Mouse (Mus musculus) heart, postnatal 14 days (tissue): ENCODE measurements at regions not wholly inside any gene's neighbourhood (a gene's known extent, or its start where the extent isn't known, plus 50 kb on each side); places are given as distances from the start of the nearest gene placed in this dataset.

Source experiments
- DNase-seq, 2 experiments: peaks; one replicate each; pipeline ENCODE4 v3.0.0; 2021 to 2022
- intact Hi-C: fragments of 180-260 bp; cut with DNase I; formaldehyde crosslinking; loops from one replicate; pipeline ENCODE4 v1.15.1; 2025

DNA sequence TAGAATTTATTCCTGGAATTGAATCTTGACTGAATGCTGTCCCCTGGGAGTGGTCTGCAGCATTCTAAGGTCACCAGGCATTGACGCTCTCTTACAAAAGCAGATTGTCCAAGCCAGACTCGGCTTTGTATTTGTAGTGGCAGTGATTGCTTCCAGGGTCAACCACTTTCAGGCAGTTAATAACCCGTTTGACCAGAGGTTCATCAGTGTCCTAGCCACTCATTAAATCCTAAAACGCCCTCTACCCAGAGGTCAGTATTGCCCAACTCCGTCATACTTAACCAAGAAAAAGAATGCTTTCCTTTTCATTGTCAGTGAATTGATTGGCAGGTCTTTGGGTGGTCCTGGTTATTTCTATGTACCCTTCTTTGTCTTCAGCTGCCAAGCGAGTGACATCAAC is 194.6 kb upstream of the Mctp2 start:
- DNase-seq = no peak
- intact Hi-C loops = no loop called here

DNA sequence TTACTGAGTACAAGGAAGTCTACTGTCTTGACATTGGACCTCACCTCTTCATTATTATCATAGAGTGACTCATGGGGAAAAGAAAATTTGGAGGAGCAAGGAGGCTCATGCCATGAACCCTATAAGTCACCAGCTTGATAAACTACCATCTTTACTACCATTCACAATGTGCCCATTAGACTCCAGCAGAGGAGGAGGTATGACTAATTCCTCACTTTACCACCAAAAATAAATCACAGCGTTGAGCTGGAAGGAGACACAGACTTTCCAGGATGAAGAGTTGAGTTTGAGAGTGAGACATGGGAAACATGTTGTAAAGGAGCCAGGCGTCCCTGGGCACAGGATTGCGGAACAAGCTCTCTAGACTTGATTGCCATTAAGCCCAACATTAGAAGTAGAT is 195.0 kb upstream of the Mctp2 start:
- no peak for DNase-seq
- intact Hi-C loops = no loop called here

DNA sequence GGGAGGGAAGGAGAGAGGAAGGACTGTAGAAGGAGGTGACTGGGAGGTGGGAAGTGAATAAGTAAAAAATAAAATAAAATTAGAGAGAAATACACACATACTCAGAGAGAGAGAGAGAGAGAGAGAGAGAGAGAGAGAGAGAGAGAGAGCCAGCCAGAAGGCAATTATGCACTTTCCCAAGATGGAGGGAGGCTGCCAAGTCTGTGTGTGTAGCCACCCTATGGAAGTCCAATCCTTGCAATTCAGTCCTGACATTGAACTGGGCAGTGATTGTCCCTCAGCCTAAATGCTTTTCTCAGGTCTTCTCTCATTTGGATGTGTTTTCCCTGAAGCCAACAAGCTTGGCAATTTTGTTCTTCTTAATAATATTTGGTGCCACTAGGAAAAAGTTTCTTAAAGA is 197.3 kb upstream of the Mctp2 start:
- DNase-seq = no peak
- intact Hi-C loops = no loop called here

DNA sequence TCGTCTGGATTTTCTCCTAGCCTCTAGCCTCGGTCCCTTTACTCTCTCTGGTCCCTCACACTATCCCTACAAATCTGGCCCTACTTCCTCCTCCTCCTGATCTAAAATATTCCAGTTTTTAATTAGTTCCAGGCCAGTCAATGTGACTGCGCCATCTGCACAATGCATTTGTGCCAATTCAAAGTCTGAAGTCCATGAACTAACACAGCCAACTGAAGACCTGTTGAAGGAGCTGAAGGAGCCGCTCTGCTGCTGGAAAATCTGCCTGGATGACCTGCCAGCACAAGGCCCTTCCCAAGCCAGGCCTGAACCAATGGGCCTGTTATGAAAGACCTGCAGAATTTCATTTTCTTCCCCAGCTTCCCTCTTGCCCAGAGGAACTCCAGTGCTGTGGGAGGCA is 197.9 kb upstream of the Mctp2 start:
- peak; percentile 16 to 29 for DNase-seq
- intact Hi-C loops = no loop called here

DNA sequence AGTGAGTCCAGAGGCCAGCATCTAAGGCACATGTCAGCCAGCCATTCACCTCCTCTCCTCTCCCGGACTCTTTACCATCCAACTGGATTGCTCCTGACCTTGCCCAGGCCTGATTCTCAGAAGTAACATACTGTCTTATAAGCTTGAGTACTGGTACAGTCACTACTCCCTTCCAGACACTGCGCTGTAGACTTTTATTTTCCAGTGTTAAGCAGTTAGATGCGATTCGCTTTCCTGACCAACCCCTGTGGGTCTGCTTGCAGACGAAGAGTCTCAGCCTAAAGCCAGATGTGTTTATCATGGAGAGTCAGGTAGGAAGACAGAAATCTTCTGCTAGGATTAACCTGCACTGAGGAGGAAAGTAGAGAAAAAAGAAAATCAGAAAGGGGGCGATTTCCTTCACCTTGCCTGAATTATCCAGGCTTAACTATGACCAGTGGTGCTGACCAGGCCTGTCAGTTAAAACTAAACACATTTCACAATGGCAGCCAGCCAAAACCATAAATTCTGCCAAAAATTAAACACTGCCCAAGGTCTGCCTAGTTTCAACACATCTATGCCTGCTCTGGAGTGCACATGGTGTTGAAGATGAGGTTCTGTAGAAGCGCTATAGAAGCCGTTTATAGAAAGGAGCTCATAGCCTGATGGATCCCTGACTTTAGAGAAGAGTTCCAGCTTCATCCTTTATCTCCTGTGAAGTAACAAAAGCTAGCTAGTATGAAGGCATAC is 199.5 kb upstream of the Mctp2 start:
- peak in 1 of 2 experiments; percentile 23 for DNase-seq
- intact Hi-C loops = no loop called here

DNA sequence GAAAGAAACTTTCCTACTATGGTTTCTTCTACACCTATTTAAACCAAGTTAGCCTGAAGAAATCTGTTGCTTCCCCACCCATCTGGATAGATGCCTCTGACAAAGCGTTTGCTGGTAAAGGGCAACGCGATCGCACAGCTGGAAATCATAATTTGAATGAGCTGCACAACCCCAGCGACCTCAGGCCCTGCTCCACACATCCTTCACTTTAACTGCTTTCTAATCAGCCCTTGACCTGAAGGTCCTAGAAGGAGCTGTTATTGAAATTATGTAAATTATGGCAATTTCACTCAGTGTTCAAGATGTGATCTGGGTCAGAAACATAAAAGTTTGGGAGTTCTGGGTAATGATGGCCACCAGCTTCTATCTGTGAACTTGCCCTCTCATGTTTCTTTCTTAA is 201.5 kb upstream of the Mctp2 start:
- intact Hi-C loops = no loop called here
- no peak for DNase-seq

DNA sequence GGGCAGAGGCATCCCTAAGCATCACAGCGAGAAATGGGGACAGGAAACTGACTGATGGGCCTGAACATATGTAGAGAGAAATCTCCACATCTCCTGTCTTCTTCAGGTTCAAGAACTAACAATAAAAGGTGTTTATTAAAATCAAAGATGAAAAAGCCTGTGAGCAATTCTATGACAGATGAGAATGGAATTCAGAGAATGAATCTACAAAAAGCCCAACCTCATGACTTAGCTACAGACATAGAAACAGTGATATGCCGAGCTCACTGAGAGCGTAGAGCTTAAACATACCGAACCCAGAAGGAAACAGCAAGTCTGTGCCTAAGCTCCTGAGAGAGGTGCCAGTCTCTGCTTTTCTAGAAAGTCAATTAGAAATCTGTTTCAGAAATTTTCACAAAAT is 203.7 kb upstream of the Mctp2 start:
- no peak for DNase-seq
- intact Hi-C loops = no loop called here

DNA sequence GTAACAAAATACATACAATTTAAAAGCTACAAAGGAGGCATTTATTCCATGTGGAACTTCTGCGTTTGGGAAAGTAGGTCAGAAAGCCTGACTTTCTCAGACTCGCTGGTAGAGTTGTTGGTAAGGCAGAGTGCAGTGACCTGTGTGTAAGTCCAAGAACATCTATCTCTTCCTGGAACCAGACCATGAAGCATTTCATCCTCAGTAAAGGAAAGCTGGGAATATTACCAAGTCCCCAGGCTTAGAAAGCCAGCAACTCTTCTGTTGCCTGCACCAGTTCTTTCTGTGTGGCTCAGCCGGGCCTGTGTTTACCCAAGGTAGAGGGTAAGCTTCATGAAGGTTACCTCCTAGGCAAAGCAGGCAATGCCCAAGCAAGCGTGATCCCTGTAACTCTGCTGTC is 207.0 kb upstream of the Mctp2 start:
- DNase-seq = no peak
- intact Hi-C loops = no loop called here

DNA sequence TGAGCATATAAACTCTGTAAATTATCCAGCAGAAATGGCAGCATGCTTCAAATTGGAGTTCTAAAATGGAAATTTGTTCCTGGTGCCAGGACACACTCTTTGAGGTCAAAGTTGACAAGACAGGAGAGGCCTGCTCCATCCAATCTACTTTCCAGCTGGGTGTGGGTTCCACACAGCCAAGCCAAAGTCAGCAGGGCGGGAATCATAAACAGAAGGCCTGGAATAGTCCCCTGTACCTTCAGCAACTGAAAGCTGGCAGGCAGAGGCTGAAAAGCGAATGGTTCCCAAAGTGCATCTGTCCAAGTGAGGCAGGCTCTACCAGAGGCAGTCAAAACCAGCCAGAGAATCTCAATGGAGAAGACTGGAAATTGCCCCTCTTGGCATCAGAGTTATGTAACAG is 208.4 kb upstream of the Mctp2 start:
- intact Hi-C loops = no loop called here
- no peak for DNase-seq

DNA sequence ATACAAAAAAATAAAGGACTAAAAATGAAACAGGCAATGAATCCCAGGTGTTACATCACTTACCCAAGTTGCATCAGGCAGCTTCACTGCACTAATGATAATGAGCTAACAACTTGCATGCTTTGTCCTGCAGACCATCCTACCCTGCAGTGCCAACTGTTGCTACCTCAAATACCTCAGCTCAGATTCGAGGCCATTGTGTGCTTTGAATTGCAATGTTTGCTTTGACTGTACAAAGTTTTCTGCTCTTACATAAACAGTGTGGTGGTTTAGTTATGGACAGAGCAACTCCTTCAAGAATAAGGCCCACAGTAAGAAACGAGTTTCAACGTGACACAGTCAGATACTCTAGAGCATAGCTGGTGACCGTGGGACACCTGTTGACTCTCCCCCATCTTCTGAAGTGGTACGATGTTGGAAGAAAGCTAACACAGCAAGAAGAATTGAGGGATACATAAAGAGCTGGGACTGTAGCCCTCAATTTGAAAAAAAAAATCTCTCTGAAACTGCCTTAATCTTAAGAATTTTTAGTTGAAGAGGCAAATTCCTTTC is 212.1 kb upstream of the Mctp2 start:
- intact Hi-C loops = no loop called here
- no peak for DNase-seq

DNA sequence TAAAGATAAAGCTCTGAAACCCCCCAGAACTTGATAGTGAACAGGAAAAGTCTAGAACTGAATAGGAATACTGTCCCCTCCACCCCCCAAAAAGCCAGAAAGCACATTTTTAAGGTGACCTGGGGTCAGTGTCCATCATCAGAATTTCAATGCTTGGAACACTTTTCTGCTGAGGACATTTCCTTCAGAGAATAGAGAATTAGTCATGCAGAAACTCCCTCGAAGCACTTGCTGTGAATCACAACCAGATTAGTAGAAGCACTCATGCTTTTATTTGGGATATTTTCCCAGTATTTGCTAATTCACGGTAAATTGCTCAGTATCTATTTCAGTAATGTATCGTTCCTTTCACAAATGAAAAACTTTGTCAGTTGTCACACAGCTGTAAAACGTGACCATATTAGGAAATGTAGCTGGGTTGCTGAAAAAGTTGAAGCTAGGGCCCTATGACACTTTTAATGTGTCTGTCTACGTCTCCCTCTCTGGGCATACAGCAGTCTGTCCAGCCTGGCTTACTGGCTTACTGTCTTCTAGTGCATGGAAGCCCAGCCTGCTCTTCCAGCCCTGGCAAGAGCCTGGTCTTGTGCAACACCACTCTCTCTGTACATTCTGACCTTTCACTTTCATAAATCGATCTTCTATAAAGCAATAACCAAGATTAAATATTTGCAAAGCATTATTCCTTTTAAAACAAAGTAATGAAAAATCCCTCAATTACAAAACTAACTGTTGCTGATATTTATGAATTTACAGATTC is 213.1 kb upstream of the Mctp2 start:
- intact Hi-C loops = loop anchor here (10.0 kb wide), 1 partner anchor 115 kb away; no protein-coding TSS in a partner anchor
- DNase-seq = no peak

DNA sequence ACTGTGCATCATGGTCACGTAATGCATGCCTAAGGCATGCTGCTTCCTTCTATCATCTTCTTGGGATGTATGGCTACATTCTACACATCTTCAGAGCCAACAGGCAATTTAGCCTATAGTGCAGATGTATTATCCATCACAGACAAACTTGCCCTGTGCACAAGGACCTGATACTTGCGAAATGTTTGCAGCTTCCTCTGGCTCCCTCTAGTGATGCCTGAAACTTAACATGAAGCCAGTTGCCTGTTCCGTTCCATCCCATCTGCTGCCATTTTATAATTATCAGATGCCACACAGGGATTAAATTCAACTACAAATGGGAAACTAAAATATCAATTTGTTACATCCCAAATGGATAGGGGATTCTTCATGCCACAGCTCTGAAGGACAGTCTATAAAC is 222.5 kb upstream of the Mctp2 start:
- DNase-seq = no peak
- intact Hi-C loops = loop anchor here (10.0 kb wide), 1 partner anchor 124 kb away; no protein-coding TSS in a partner anchor

DNA sequence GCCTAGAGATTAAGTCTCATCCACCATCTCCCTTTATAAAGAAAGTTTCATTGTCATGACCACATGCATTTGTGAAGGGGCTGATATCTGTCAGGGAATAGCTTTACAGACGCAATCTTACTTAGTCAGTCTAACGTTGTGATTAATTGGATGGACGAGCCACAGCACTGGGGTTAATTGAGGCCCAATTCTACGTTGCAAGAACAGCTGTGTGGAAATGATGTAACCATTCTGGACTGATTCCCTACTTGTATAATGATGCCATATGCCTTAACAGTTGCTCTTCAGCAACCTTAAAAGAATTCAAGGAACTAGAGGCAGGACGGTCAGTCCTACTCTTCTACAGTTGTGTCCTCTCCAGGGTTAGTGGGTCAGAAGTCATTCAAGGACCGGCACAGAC is 231.9 kb upstream of the Mctp2 start:
- DNase-seq = peak in 1 of 2 experiments; percentile 12

DNA sequence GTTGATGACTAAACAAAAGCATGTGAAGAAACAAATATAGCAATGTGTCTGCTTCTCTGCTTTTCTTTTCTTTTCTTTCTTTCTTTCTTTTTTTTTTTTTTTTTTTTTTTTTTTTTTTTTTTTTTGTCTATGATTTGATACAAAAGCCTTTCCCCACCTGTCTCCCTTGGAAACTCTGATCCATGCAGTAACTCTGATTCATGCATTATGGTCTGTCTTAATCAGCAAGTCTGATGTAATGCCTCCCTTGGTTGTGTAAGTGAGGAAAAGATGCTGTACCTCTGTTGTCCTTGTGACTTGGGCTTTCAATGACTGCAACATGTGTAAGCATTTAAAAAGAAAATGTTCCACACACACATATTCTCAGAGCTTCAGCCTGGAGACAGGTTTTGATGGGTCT is 233.5 kb upstream of the Mctp2 start:
- intact Hi-C loops = no loop called here
- no peak for DNase-seq

More for the DNA sequence above, 231.9 kb upstream of the Mctp2 start:
- intact Hi-C loops = no loop called here

DNA sequence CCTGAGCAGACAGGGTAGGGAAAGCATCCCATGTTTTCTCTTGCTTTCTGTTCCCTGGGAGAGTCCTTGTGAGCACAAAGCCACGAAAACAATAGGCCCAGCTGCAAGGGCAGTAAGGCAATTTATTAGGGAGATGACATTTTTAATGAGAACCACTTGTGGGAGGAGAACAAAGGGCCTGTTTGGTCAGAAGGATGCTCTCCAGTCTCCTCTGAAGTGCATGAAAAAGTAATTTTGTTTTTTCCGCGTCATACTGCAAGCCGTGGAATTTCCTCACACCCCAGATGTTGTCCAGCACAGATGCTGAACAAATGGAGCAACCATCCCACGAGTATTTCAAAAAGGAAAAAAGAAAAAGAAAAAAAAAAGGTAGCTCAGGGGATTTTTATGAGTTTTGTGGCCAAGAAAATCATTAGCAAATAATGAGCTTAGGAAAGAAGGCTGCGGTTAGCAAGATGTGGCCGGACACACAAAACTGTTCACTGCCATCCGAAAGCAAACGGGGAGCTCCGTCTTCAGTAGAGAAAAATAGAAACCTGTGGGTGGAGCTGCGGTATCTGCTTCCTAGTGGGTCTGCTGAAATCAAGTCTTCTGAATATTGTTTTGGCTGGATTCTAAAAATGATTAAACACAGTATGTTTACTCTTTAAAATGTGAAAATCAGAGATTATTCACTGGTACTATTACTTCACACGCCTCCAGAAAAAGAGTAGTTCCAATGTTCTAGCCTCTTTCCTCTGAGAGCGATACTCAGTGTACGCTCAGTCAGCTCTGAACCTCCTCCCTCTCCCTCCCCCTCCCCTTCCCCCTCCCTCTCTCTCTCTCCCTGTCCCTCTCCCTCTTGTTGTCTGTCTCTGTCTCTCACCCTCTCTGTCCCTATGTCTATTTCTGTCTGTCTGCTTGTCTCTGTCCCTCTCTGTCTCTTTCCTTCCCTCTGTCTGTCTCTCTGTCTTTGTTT is 235.4 kb upstream of the Mctp2 start:
- DNase-seq = peak; percentile 17 to 18
- intact Hi-C loops = no loop called here

DNA sequence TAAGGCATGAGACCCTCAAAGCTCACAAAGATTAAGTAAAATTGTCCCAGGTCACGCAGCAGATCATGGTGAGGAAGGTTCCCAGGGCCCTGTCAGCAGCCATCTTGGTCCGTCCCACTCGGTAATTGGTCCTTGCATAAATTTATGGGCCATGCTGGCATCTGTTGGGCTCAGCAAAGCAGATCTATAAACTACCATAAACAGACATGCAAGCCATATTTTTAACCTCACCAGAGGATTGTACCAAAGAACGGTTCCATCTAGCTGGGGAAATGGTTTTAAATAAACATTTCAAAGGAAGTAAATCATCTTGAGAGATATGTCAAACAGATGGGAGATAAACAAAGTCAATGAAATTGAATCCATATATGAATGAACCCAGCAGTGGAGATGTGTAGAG is 237.1 kb upstream of the Mctp2 start:
- intact Hi-C loops = no loop called here
- DNase-seq = no peak

DNA sequence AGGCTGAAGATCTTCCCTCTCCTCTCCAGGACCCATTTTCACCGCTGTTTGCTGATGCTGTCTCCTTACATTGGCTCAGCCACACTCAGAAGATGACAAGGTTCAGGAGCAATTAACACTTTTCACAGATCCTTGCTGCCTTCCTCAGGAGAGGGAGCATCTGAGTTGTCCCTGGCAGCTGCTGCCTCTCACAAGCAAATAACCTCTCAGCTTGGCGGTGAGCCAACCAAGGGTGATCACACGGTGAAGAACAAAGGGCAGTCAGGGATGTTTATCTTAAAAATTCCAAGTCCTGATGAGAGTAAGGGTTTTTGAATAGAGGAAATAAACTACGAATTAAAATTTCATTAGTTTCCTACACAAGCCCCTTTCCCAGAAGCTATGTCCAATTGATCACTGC is 237.5 kb upstream of the Mctp2 start:
- intact Hi-C loops = no loop called here
- no peak for DNase-seq

DNA sequence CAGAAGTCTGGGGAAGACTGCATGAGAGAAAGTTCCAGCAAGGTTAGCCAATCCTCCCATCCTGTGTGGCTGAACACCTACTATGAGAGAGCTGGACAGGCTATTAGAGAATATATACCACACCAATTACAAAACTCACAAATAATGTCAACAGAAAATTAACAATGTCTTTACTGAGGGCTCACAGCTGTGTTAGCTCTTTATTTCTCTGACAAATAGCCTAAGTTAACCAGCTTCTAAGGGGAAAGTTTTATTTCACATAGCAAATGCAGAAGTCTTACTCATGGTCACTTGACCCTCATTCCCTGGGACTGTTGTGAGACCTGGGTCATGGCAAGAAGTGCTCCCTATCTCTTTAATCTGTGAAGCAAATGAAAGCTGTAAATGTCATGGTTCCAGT is 261.0 kb upstream of the Mctp2 start:
- intact Hi-C loops = no loop called here
- DNase-seq = no peak

DNA sequence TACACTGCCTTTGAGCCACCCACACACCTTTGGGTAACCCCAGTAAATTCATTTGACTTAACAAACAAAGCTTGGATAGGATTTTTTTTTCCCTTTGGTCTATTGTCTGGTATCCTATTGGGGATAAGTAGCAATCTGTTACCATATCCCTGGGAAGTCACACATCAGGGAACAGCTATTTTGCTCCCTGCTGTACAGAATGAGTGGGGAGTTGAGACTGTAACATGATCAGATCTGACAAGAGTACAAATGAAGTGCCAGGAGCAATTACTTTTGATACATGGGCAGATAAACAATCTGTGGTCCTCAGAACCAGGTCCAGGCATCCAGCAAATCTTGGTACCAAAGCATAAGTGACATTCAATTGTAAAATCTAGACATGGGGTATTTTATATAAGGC is 262.8 kb upstream of the Mctp2 start:
- DNase-seq = no peak
- intact Hi-C loops = no loop called here

DNA sequence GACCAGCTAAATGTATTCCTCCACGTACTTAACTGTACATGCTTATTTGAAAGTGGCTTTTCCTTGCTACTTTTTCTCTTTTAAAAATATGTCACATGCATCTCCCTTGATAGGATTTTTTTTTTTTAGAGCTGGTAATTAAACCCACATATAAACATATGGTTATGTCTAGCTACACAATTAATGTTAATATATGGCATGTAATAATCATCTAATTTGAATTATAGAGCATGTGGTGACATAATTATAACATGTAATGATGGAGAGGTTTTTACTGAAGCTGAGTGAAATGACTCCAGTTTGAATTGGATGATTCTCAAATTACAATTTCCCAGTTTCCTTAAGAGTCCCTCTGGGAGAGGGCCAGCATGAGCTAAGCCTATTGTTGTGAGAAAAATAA is 267.9 kb upstream of the Mctp2 start:
- intact Hi-C loops = no loop called here
- no peak for DNase-seq

DNA sequence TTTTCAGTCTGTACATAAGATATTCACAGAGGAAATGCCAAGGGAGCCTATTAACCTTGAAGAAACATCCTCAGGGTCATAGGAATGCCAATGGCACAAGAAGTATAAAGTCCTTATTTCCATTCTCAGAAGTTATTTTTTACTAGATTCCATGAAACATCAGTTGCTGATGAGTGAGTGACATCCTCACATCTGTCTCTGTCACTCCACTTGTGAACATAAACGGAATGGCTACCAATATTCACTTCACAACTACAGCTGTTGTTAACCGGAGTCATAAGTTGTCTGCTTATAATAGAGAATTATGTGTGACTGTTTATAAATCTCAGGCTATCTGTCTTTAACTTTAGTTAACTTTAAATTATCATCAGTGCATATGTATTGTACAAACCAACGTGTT is 278.0 kb upstream of the Mctp2 start:
- intact Hi-C loops = no loop called here
- DNase-seq = no peak
